Mouse (Mus musculus) heart, embryonic 12.5 days (tissue): ENCODE data around the gene Fgfr3. TPM values are rescaled to one million over a fixed set of nuclear protein-coding genes. Genes with fewer than 3 reads are reported as not detected.

ENCODE experiments used
- ATAC-seq: fragments of 200-750 bp; cut with Nextera tagmentation; 2 replicates; pipeline ENCODE4 v1.8.0; 2017; ENCODE audit warnings: moderate TSS enrichment, moderate library complexity; ENCODE audit not compliant: insufficient number of reproducible peaks, low FRiP score
- H3K27ac ChIP-seq: fragments of 300-500 bp; sonication (generic); 2 replicates; pipeline ENCODE4 v1.5.1; 2016; ENCODE audit warnings: mild to moderate bottlenecking, moderate library complexity; ENCODE audit not compliant: poor library complexity, severe bottlenecking
- H3K27me3 ChIP-seq: fragments of 300-500 bp; sonication (generic); replicated peaks from 2 replicates; pipeline ENCODE4 v1.6.1; 2016; ENCODE audit warnings: mild to moderate bottlenecking, moderate library complexity
- H3K36me3 ChIP-seq: fragments of 300-500 bp; sonication (generic); 2 replicates; pipeline ENCODE4 v1.6.1; 2016; ENCODE audit warnings: mild to moderate bottlenecking, moderate library complexity
- H3K4me1 ChIP-seq: fragments of 300-500 bp; sonication (generic); replicated peaks from 2 replicates; pipeline ENCODE4 v1.6.1; 2016; ENCODE audit warnings: mild to moderate bottlenecking
- H3K4me2 ChIP-seq: fragments of 300-500 bp; sonication (generic); 2 replicates; pipeline ENCODE4 v1.6.1; 2016; ENCODE audit warnings: mild to moderate bottlenecking, moderate library complexity
- H3K4me3 ChIP-seq: fragments of 300-500 bp; sonication (generic); 2 replicates; pipeline ENCODE4 v1.5.1; 2016; ENCODE audit warnings: mild to moderate bottlenecking
- H3K9ac ChIP-seq: fragments of 300-500 bp; sonication (generic); 2 replicates; pipeline ENCODE4 v1.6.1; 2016; ENCODE audit warnings: mild to moderate bottlenecking, moderate library complexity
- H3K9me3 ChIP-seq: fragments of 300-500 bp; sonication (generic); replicated peaks from 2 replicates; pipeline ENCODE4 v1.6.1; 2016; ENCODE audit warnings: mild to moderate bottlenecking, moderate library complexity
- WGBS: fragments of 180-500 bp; shearing (Covaris S2); methylation state at CpG from one replicate; pipeline ENCODE4 v1.1.7; 2016; 5-methylcytosine and 5-hydroxymethylcytosine counted together
- polyA plus RNA-seq: library from polyadenylated mRNA; unstranded; fragments of >200 nt; fragmentation: Nextera tagmentation; extraction: Ambion mirVana; gene quantifications from 2 replicates; pipeline ENCODE4 v1.2.1, GENCODE M21; 2016

Fgfr3 gene
- polyA plus RNA-seq, 1 experiment from 2014 or later = 6.3 TPM

- 50% methylated on average over 14 of the region's 14 CpGs for WGBS
- no peaks in the 10 kb centered on the region for H3K9me3 ChIP-seq
- H3K36me3 ChIP-seq = no peaks in the 10 kb centered on the region
- H3K4me2 ChIP-seq = no peak overlapping the region
- no peak for ATAC-seq
- H3K27me3 ChIP-seq = peaks cover 3% of the 10 kb centered on the region; the same call in 1 of the 2 replicates
- no peak overlapping the region for H3K4me3 ChIP-seq
- H3K27ac ChIP-seq = peak overlapping the region; percentile 40
- peaks cover 49% of the 10 kb centered on the region for H3K4me1 ChIP-seq
- H3K9ac ChIP-seq = no peak overlapping the region
Measured at GRCm38 (mm10) chr5:33688278-33689220, 32.9 kb upstream of the Fgfr3 start.

- peaks cover 11% of the 10 kb centered on the region; the same call in 1 of the 2 replicates for H3K27me3 ChIP-seq
- H3K9ac ChIP-seq = peak overlapping the region; percentile 37
- H3K4me2 ChIP-seq = no peak overlapping the region
- H3K4me3 ChIP-seq = no peak overlapping the region
- peak; percentile 40; the same call in 1 of the 2 replicates for ATAC-seq
- no peaks in the 10 kb centered on the region for H3K9me3 ChIP-seq
- peaks cover 49% of the 10 kb centered on the region for H3K4me1 ChIP-seq
- no peaks in the 10 kb centered on the region for H3K36me3 ChIP-seq
- 60% methylated on average over 20 of the region's 20 CpGs for WGBS
- H3K27ac ChIP-seq = 0 out of 2 replicates have a peak overlapping the region, but pooled peaks have one; percentile 14
Measured at GRCm38 (mm10) chr5:33689221-33689844, 32.1 kb upstream of the Fgfr3 start.

- Histone ChIP-seq H3K36me3 (no peaks in the 10 kb centered on the region), H3K4me3 (no peak overlapping the region), H3K4me2 (no peak overlapping the region), H3K9ac (peak overlapping the region; percentile 6; the same call in 1 of the 2 replicates), H3K27me3 (peaks cover 16% of the 10 kb centered on the region; the same call in 1 of the 2 replicates), H3K9me3 (no peaks in the 10 kb centered on the region), H3K27ac (no peak overlapping the region), H3K4me1 (peaks cover 52% of the 10 kb centered on the region)
- WGBS = 80% methylated on average over 11 of the region's 11 CpGs
- 0 out of 2 replicates have a peak, but pooled peaks have one; percentile 24 for ATAC-seq
Measured at GRCm38 (mm10) chr5:33689852-33690645, 31.4 kb upstream of the Fgfr3 start.

GRCm38 (mm10) chr5:33692393-33692792 lies 29.1 kb upstream of the Fgfr3 start:
- Histone ChIP-seq H3K4me1 (peaks cover 55% of the 10 kb centered on the region), H3K4me2 (peak overlapping the region; percentile 50), H3K4me3 (no peak overlapping the region), H3K9ac (peak overlapping the region; percentile 29), H3K27ac (peak overlapping the region; percentile 30; the same call in 1 of the 2 replicates), H3K36me3 (no peaks in the 10 kb centered on the region), H3K27me3 (peaks cover 34% of the 10 kb centered on the region), H3K9me3 (no peaks in the 10 kb centered on the region)
- ATAC-seq = no peak; the same call in 1 of the 2 replicates
- 7% methylated on average over 24 of the region's 24 CpGs for WGBS

GRCm38 (mm10) chr5:33694461-33694847 lies 27.0 kb upstream of the Fgfr3 start:
- peaks cover 51% of the 10 kb centered on the region for H3K27me3 ChIP-seq
- no peak for ATAC-seq

GRCm38 (mm10) chr5:33694848-33695717 lies 26.4 kb upstream of the Fgfr3 start:
- Histone ChIP-seq H3K27ac (no peak overlapping the region), H3K4me2 (peak overlapping the region; percentile 87), H3K36me3 (no peaks in the 10 kb centered on the region), H3K27me3 (peaks cover 52% of the 10 kb centered on the region), H3K9ac (peak overlapping the region; percentile 72), H3K4me3 (peak overlapping the region; percentile 48), H3K4me1 (peaks cover 49% of the 10 kb centered on the region), H3K9me3 (no peaks in the 10 kb centered on the region)
- 4% methylated on average over 63 of the region's 71 CpGs for WGBS
- peak; percentile 68 for ATAC-seq

More at GRCm38 (mm10) chr5:33694461-33694847, 27.0 kb upstream of the Fgfr3 start:
- Histone ChIP-seq H3K27ac (no peak overlapping the region), H3K4me2 (no peak overlapping the region), H3K9me3 (no peaks in the 10 kb centered on the region), H3K9ac (no peak overlapping the region), H3K36me3 (no peaks in the 10 kb centered on the region), H3K4me3 (no peak overlapping the region), H3K4me1 (peaks cover 49% of the 10 kb centered on the region)
- WGBS = 75% methylated on average over 9 of the region's 9 CpGs

- no peaks in the 10 kb centered on the region for H3K36me3 ChIP-seq
- peak overlapping the region; percentile 87 for H3K4me2 ChIP-seq
- peak overlapping the region; percentile 72 for H3K9ac ChIP-seq
- no peak overlapping the region for H3K27ac ChIP-seq
- H3K4me3 ChIP-seq = peak overlapping the region; percentile 48
- ATAC-seq = 0 out of 2 replicates have a peak, but pooled peaks have one; percentile 5
- H3K9me3 ChIP-seq = no peaks in the 10 kb centered on the region
- H3K27me3 ChIP-seq = peaks cover 52% of the 10 kb centered on the region
- WGBS = 6% methylated on average over 24 of the region's 24 CpGs
- peaks cover 53% of the 10 kb centered on the region for H3K4me1 ChIP-seq
Measured at GRCm38 (mm10) chr5:33695718-33696121, 25.8 kb upstream of the Fgfr3 start.

- Histone ChIP-seq H3K4me2 (no peak overlapping the region), H3K9me3 (no peaks in the 10 kb centered on the region), H3K36me3 (no peaks in the 10 kb centered on the region), H3K9ac (no peak overlapping the region), H3K4me1 (peaks cover 53% of the 10 kb centered on the region), H3K27ac (no peak overlapping the region), H3K27me3 (peaks cover 52% of the 10 kb centered on the region), H3K4me3 (no peak overlapping the region)
- ATAC-seq = no peak
- 74% methylated on average over 5 of the region's 5 CpGs for WGBS
Measured at GRCm38 (mm10) chr5:33696430-33696829, 25.0 kb upstream of the Fgfr3 start.

GRCm38 (mm10) chr5:33697534-33697933 lies 23.9 kb upstream of the Fgfr3 start:
- Histone ChIP-seq H3K9me3 (no peaks in the 10 kb centered on the region), H3K9ac (no peak overlapping the region), H3K4me3 (no peak overlapping the region), H3K36me3 (no peaks in the 10 kb centered on the region), H3K4me2 (no peak overlapping the region), H3K4me1 (peaks cover 52% of the 10 kb centered on the region), H3K27ac (no peak overlapping the region), H3K27me3 (peaks cover 52% of the 10 kb centered on the region)
- 49% methylated on average over 1 of the region's 1 CpGs for WGBS
- ATAC-seq = no peak

- H3K4me2 ChIP-seq = no peak overlapping the region
- H3K9me3 ChIP-seq = no peaks in the 10 kb centered on the region
- no peak for ATAC-seq
- no peak overlapping the region for H3K9ac ChIP-seq
- no peaks in the 10 kb centered on the region for H3K36me3 ChIP-seq
- 33% methylated on average over 13 of the region's 13 CpGs for WGBS
- peaks cover 47% of the 10 kb centered on the region for H3K4me1 ChIP-seq
- H3K27ac ChIP-seq = no peak overlapping the region
- no peak overlapping the region for H3K4me3 ChIP-seq
- peaks cover 52% of the 10 kb centered on the region for H3K27me3 ChIP-seq
Measured at GRCm38 (mm10) chr5:33697947-33698512, 23.4 kb upstream of the Fgfr3 start.
